Mouse (Mus musculus) limb, embryonic 11.5 days (tissue): ENCODE measurements around the gene Olfr550. TPM values are rescaled to one million over a fixed set of nuclear protein-coding genes. Genes with fewer than 3 reads are reported as not detected.

Experiments used
- polyA plus RNA-seq: library from polyadenylated mRNA; unstranded; fragments of >200 nt; fragmentation: Nextera tagmentation; extraction: Ambion mirVana; gene quantifications from 2 replicates; pipeline ENCODE4 v1.2.1, GENCODE M21; 2014

Gene Olfr550
- polyA plus RNA-seq, 1 experiment from 2014 or later, result not detected

Other genes with a start within 250 kb of the Olfr550 start
- gene Rrm1, start 129.7 kb upstream of the Olfr550 start, polyA plus RNA-seq, result 261 and 275 TPM in 2 replicates
- gene Olfr543, start 89.8 kb upstream of the Olfr550 start, polyA plus RNA-seq, result 0.23 and 0.56 TPM in 2 replicates
- 0.05 and 0.09 TPM in 2 replicates for gene Olfr544, start 83.1 kb upstream of the Olfr550 start, polyA plus RNA-seq
- 0.39 TPM in 1 of 2 replicates, not detected in the other for gene Olfr545, start 71.9 kb upstream of the Olfr550 start, polyA plus RNA-seq
- not detected in 2 replicates for gene Olfr547, start 36.7 kb upstream of the Olfr550 start, polyA plus RNA-seq
- not detected in 2 replicates for gene Olfr548-ps1, start 30.5 kb upstream of the Olfr550 start, polyA plus RNA-seq
- not detected in 2 replicates for gene Olfr549, start 21.6 kb upstream of the Olfr550 start, polyA plus RNA-seq
- gene Trim21, start 6.0 kb upstream of the Olfr550 start, polyA plus RNA-seq, result 0.13 and 0.95 TPM in 2 replicates
- not detected in 2 replicates for gene Olfr551, start 20.4 kb downstream of the Olfr550 start, polyA plus RNA-seq
- not detected in 2 replicates for gene Olfr552, start 26.3 kb downstream of the Olfr550 start, polyA plus RNA-seq
- not detected in 2 replicates for gene Olfr553, start 46.8 kb downstream of the Olfr550 start, polyA plus RNA-seq
- gene Olfr554, start 67.0 kb downstream of the Olfr550 start, polyA plus RNA-seq, result not detected in 2 replicates
- not detected in 2 replicates for gene Olfr555, start 87.4 kb downstream of the Olfr550 start, polyA plus RNA-seq
- not detected in 2 replicates for gene Olfr556, start 93.5 kb downstream of the Olfr550 start, polyA plus RNA-seq
- gene Trim68, start 115.9 kb downstream of the Olfr550 start, polyA plus RNA-seq, result 12.9 and 13.6 TPM in 2 replicates
- not detected in 2 replicates for gene Olfr557, start 124.5 kb downstream of the Olfr550 start, polyA plus RNA-seq
- gene Olfr558, start 130.8 kb downstream of the Olfr550 start, polyA plus RNA-seq, result not detected in 2 replicates
- not detected in 2 replicates for gene Olfr33, start 147.6 kb downstream of the Olfr550 start, polyA plus RNA-seq
- not detected in 2 replicates for gene Olfr559, start 156.0 kb downstream of the Olfr550 start, polyA plus RNA-seq
- gene Olfr560, start 187.9 kb downstream of the Olfr550 start, polyA plus RNA-seq, result not detected in 2 replicates
- not detected in 2 replicates for gene Olfr78, start 188.0 kb downstream of the Olfr550 start, polyA plus RNA-seq
- gene Olfr561, start 199.8 kb downstream of the Olfr550 start, polyA plus RNA-seq, result not detected in 2 replicates
- not detected in 2 replicates for gene Olfr564, start 232.0 kb downstream of the Olfr550 start, polyA plus RNA-seq